Mouse (Mus musculus): ENCODE data around the gene Hadhb. TPM values are rescaled to one million over a fixed set of nuclear protein-coding genes. Genes with fewer than 3 reads are reported as not detected.
"Not testable (repeated sequence)": the region's sequence is repeated elsewhere in the genome, so short reads cannot be mapped to it uniquely, and the experiment has no call there.

The Hadhb gene
- polyA plus RNA-seq, 1 experiment from 2014 or later: 169 TPM

GRCm38 (mm10) chr5:30205493-30205892 lies 50.4 kb downstream of the Hadhb start, which contains the start of gene Adgrf3:
Gene Adgrf3 (minus strand): TSS chr5:30205722.
- H3K9ac ChIP-seq (ENCODE audit: low read depth, low read length): no peak within 1 kb of the TSS
- 46% methylated on average over 5 of the region's 5 CpGs for WGBS (ENCODE audit: insufficient replicate concordance)
- no peaks in the 10 kb centered on the region for H3K9me3 ChIP-seq (replicated peaks; ENCODE audit: control insufficient read depth, low read length)
- no peak within 1 kb of the TSS for H3K27ac ChIP-seq (ENCODE audit: low read length)
- no peaks in the 10 kb centered on the region for H3K27me3 ChIP-seq (ENCODE audit: control insufficient read depth, insufficient read depth, low read depth, low read length)
- no peaks in the 10 kb centered on the region for H3K4me1 ChIP-seq (ENCODE audit: control insufficient read depth, low read depth, low read length)
- H3K4me2 ChIP-seq (ENCODE audit: low read depth, low read length): no peak within 1 kb of the TSS
- ATAC-seq (ENCODE audit: low read depth): no peak
- no peak within 1 kb of the TSS for H3K4me3 ChIP-seq (ENCODE audit: low read depth, low read length)
- H3K36me3 ChIP-seq (ENCODE audit: control insufficient read depth, insufficient read depth): no peaks in the 10 kb centered on the region

GRCm38 (mm10) chr5:30207276-30207675 lies 52.2 kb downstream of the Hadhb start:
- ATAC-seq (ENCODE audit: low read depth): no peak
- Histone ChIP-seq H3K27me3 (ENCODE audit: control insufficient read depth, insufficient read depth, low read depth, low read length) (no peaks in the 10 kb centered on the region), H3K4me3 (ENCODE audit: low read depth, low read length) (no peak overlapping the region), H3K4me1 (ENCODE audit: control insufficient read depth, low read depth, low read length) (no peaks in the 10 kb centered on the region), H3K9me3 (replicated peaks; ENCODE audit: control insufficient read depth, low read length) (no peaks in the 10 kb centered on the region), H3K4me2 (ENCODE audit: low read depth, low read length) (no peak overlapping the region), H3K9ac (ENCODE audit: low read depth, low read length) (no peak overlapping the region), H3K36me3 (ENCODE audit: control insufficient read depth, insufficient read depth) (no peaks in the 10 kb centered on the region), H3K27ac (ENCODE audit: low read length) (no peak overlapping the region)
- 45% methylated on average over 6 of the region's 6 CpGs for WGBS (ENCODE audit: insufficient replicate concordance)

- H3K9me3 ChIP-seq (replicated peaks; ENCODE audit: control insufficient read depth, low read length); H3K36me3 ChIP-seq (ENCODE audit: control insufficient read depth, insufficient read depth); H3K27me3 ChIP-seq (ENCODE audit: control insufficient read depth, insufficient read depth, low read depth, low read length); H3K9ac ChIP-seq (ENCODE audit: low read depth, low read length); H3K4me1 ChIP-seq (ENCODE audit: control insufficient read depth, low read depth, low read length); H3K27ac ChIP-seq (ENCODE audit: low read length); ATAC-seq (ENCODE audit: low read depth); H3K4me2 ChIP-seq (ENCODE audit: low read depth, low read length); H3K4me3 ChIP-seq (ENCODE audit: low read depth, low read length): not testable (repeated sequence)
- WGBS (ENCODE audit: insufficient replicate concordance): 67% methylated on average over 5 of the region's 5 CpGs
Observed at GRCm38 (mm10) chr5:30210758-30211157, 55.7 kb downstream of the Hadhb start.

GRCm38 (mm10) chr5:30214889-30215288 lies 59.8 kb downstream of the Hadhb start:
- H3K9ac ChIP-seq (ENCODE audit: low read depth, low read length): no peak overlapping the region
- 5% methylated on average over 4 of the region's 4 CpGs for WGBS (ENCODE audit: insufficient replicate concordance)

GRCm38 (mm10) chr5:30215970-30216369 lies 60.9 kb downstream of the Hadhb start:
- no peak overlapping the region for H3K4me3 ChIP-seq (ENCODE audit: low read depth, low read length)
- no peaks in the 10 kb centered on the region for H3K4me1 ChIP-seq (ENCODE audit: control insufficient read depth, low read depth, low read length)
- no peak for ATAC-seq (ENCODE audit: low read depth)
- H3K4me2 ChIP-seq (ENCODE audit: low read depth, low read length): no peak overlapping the region
- H3K9ac ChIP-seq (ENCODE audit: low read depth, low read length): no peak overlapping the region
- no peaks in the 10 kb centered on the region for H3K9me3 ChIP-seq (replicated peaks; ENCODE audit: control insufficient read depth, low read length)
- H3K27me3 ChIP-seq (ENCODE audit: control insufficient read depth, insufficient read depth, low read depth, low read length): no peaks in the 10 kb centered on the region
- H3K36me3 ChIP-seq (ENCODE audit: control insufficient read depth, insufficient read depth): no peaks in the 10 kb centered on the region
- no peak overlapping the region for H3K27ac ChIP-seq (ENCODE audit: low read length)
- WGBS (ENCODE audit: insufficient replicate concordance): 47% methylated on average over 5 of the region's 5 CpGs

More at GRCm38 (mm10) chr5:30214889-30215288, 59.8 kb downstream of the Hadhb start:
- no peak overlapping the region for H3K4me3 ChIP-seq (ENCODE audit: low read depth, low read length)
- no peak overlapping the region for H3K4me2 ChIP-seq (ENCODE audit: low read depth, low read length)
- H3K36me3 ChIP-seq (ENCODE audit: control insufficient read depth, insufficient read depth): no peaks in the 10 kb centered on the region
- no peak overlapping the region for H3K27ac ChIP-seq (ENCODE audit: low read length)
- no peak for ATAC-seq (ENCODE audit: low read depth)
- H3K4me1 ChIP-seq (ENCODE audit: control insufficient read depth, low read depth, low read length): no peaks in the 10 kb centered on the region
- H3K9me3 ChIP-seq (replicated peaks; ENCODE audit: control insufficient read depth, low read length): no peaks in the 10 kb centered on the region
- H3K27me3 ChIP-seq (ENCODE audit: control insufficient read depth, insufficient read depth, low read depth, low read length): no peaks in the 10 kb centered on the region

- no peak overlapping the region for H3K9ac ChIP-seq (ENCODE audit: low read depth, low read length)
- H3K27me3 ChIP-seq (ENCODE audit: control insufficient read depth, insufficient read depth, low read depth, low read length): no peaks in the 10 kb centered on the region
- ATAC-seq (ENCODE audit: low read depth): no peak
- no peaks in the 10 kb centered on the region for H3K4me1 ChIP-seq (ENCODE audit: control insufficient read depth, low read depth, low read length)
- WGBS (ENCODE audit: insufficient replicate concordance): 58% methylated on average over 2 of the region's 2 CpGs
- peaks cover 3% of the 10 kb centered on the region for H3K36me3 ChIP-seq (ENCODE audit: control insufficient read depth, insufficient read depth)
- no peak overlapping the region for H3K27ac ChIP-seq (ENCODE audit: low read length)
- H3K4me3 ChIP-seq (ENCODE audit: low read depth, low read length): no peak overlapping the region
- no peak overlapping the region for H3K4me2 ChIP-seq (ENCODE audit: low read depth, low read length)
- no peaks in the 10 kb centered on the region for H3K9me3 ChIP-seq (replicated peaks; ENCODE audit: control insufficient read depth, low read length)
Observed at GRCm38 (mm10) chr5:30219715-30220114, 64.7 kb downstream of the Hadhb start.

GRCm38 (mm10) chr5:30220666-30221065 lies 65.6 kb downstream of the Hadhb start:
- WGBS (ENCODE audit: insufficient replicate concordance): 77% methylated on average over 8 of the region's 8 CpGs
- no peak for ATAC-seq (ENCODE audit: low read depth)
- Histone ChIP-seq H3K27ac (ENCODE audit: low read length) (no peak overlapping the region), H3K4me3 (ENCODE audit: low read depth, low read length) (no peak overlapping the region), H3K4me2 (ENCODE audit: low read depth, low read length) (no peak overlapping the region), H3K36me3 (ENCODE audit: control insufficient read depth, insufficient read depth) (peaks cover 3% of the 10 kb centered on the region), H3K9ac (ENCODE audit: low read depth, low read length) (no peak overlapping the region), H3K27me3 (ENCODE audit: control insufficient read depth, insufficient read depth, low read depth, low read length) (no peaks in the 10 kb centered on the region), H3K9me3 (replicated peaks; ENCODE audit: control insufficient read depth, low read length) (no peaks in the 10 kb centered on the region), H3K4me1 (ENCODE audit: control insufficient read depth, low read depth, low read length) (no peaks in the 10 kb centered on the region)

- Histone ChIP-seq H3K4me1 (ENCODE audit: control insufficient read depth, low read depth, low read length) (no peaks in the 10 kb centered on the region), H3K27me3 (ENCODE audit: control insufficient read depth, insufficient read depth, low read depth, low read length) (no peaks in the 10 kb centered on the region), H3K9ac (ENCODE audit: low read depth, low read length) (no peak overlapping the region), H3K27ac (ENCODE audit: low read length) (no peak overlapping the region), H3K4me3 (ENCODE audit: low read depth, low read length) (no peak overlapping the region), H3K4me2 (ENCODE audit: low read depth, low read length) (no peak overlapping the region), H3K36me3 (ENCODE audit: control insufficient read depth, insufficient read depth) (peaks cover 3% of the 10 kb centered on the region), H3K9me3 (replicated peaks; ENCODE audit: control insufficient read depth, low read length) (no peaks in the 10 kb centered on the region)
- no peak for ATAC-seq (ENCODE audit: low read depth)
- 90% methylated on average over 8 of the region's 8 CpGs for WGBS (ENCODE audit: insufficient replicate concordance)
Observed at GRCm38 (mm10) chr5:30222681-30223080, 67.6 kb downstream of the Hadhb start.

- Histone ChIP-seq H3K4me3 (ENCODE audit: low read depth, low read length) (no peak overlapping the region), H3K27me3 (ENCODE audit: control insufficient read depth, insufficient read depth, low read depth, low read length) (no peaks in the 10 kb centered on the region), H3K9ac (ENCODE audit: low read depth, low read length) (no peak overlapping the region), H3K4me2 (ENCODE audit: low read depth, low read length) (no peak overlapping the region), H3K4me1 (ENCODE audit: control insufficient read depth, low read depth, low read length) (peaks cover 30% of the 10 kb centered on the region), H3K9me3 (replicated peaks; ENCODE audit: control insufficient read depth, low read length) (no peaks in the 10 kb centered on the region), H3K27ac (ENCODE audit: low read length) (no peak overlapping the region), H3K36me3 (ENCODE audit: control insufficient read depth, insufficient read depth) (no peaks in the 10 kb centered on the region)
- WGBS (ENCODE audit: insufficient replicate concordance): 63% methylated on average over 4 of the region's 4 CpGs
- no peak for ATAC-seq (ENCODE audit: low read depth)
Observed at GRCm38 (mm10) chr5:30230901-30231300, 75.9 kb downstream of the Hadhb start.

Data from liver, embryonic 16.5 days (tissue).